Mouse (Mus musculus): ENCODE data around the gene Macf1. TPM values are rescaled to one million over a fixed set of nuclear protein-coding genes. Genes with fewer than 3 reads are reported as not detected.

Macf1 gene
- polyA plus RNA-seq, 1 experiment from 2014 or later: 41.2 TPM

- Histone ChIP-seq H3K27me3 (no peaks in the 10 kb centered on the region), H3K9ac (no peak overlapping the region), H3K9me3 (replicated peaks) (no peaks in the 10 kb centered on the region), H3K4me2 (no peak overlapping the region), H3K27ac (no peak overlapping the region), H3K4me1 (peaks cover 26% of the 10 kb centered on the region), H3K4me3 (replicated peaks) (no peak overlapping the region), H3K36me3 (no peaks in the 10 kb centered on the region)
- WGBS: 90% methylated on average over 4 of the region's 4 CpGs
- ATAC-seq (replicated peaks; ENCODE audit: low FRiP score): no peak
Measured at GRCm38 (mm10) chr4:123560896-123561295, 123.3 kb downstream of the Macf1 start.

GRCm38 (mm10) chr4:123558496-123558895 is 125.7 kb downstream of the Macf1 start:
- 90% methylated on average over 2 of the region's 2 CpGs for WGBS
- Histone ChIP-seq H3K36me3 (no peaks in the 10 kb centered on the region), H3K4me3 (replicated peaks) (no peak overlapping the region), H3K4me1 (peaks cover 3% of the 10 kb centered on the region; the same call in 1 of the 2 replicates), H3K27ac (no peak overlapping the region), H3K9me3 (replicated peaks) (no peaks in the 10 kb centered on the region), H3K27me3 (no peaks in the 10 kb centered on the region), H3K4me2 (no peak overlapping the region), H3K9ac (no peak overlapping the region)
- no peak for ATAC-seq (replicated peaks; ENCODE audit: low FRiP score)

- no peak overlapping the region for H3K4me3 ChIP-seq (replicated peaks)
- H3K27ac ChIP-seq: no peak overlapping the region
- no peak overlapping the region for H3K4me2 ChIP-seq
- H3K9ac ChIP-seq: no peak overlapping the region
- H3K9me3 ChIP-seq (replicated peaks): no peaks in the 10 kb centered on the region
- no peaks in the 10 kb centered on the region for H3K36me3 ChIP-seq
- H3K4me1 ChIP-seq: peaks cover 4% of the 10 kb centered on the region; the same call in 1 of the 2 replicates
- ATAC-seq (replicated peaks; ENCODE audit: low FRiP score): no peak
- H3K27me3 ChIP-seq: no peaks in the 10 kb centered on the region
Measured at GRCm38 (mm10) chr4:123555251-123555650, 128.9 kb downstream of the Macf1 start.

- Histone ChIP-seq H3K9ac (no peak overlapping the region), H3K27ac (no peak overlapping the region), H3K4me3 (replicated peaks) (no peak overlapping the region), H3K27me3 (no peaks in the 10 kb centered on the region), H3K4me1 (peaks cover 4% of the 10 kb centered on the region; the same call in 1 of the 2 replicates), H3K36me3 (0 out of 2 replicates have a peak, but pooled peaks cover 8% of the 10 kb centered on the region), H3K9me3 (replicated peaks) (no peaks in the 10 kb centered on the region), H3K4me2 (no peak overlapping the region)
- no peak for ATAC-seq (replicated peaks; ENCODE audit: low FRiP score)
- 48% methylated on average over 3 of the region's 3 CpGs for WGBS
Measured at GRCm38 (mm10) chr4:123552689-123553088, 131.5 kb downstream of the Macf1 start.

- H3K4me1 ChIP-seq: peaks cover 4% of the 10 kb centered on the region; the same call in 1 of the 2 replicates
- no peak overlapping the region for H3K9ac ChIP-seq
- H3K4me2 ChIP-seq: no peak overlapping the region
- 92% methylated on average over 3 of the region's 3 CpGs for WGBS
- H3K9me3 ChIP-seq (replicated peaks): no peaks in the 10 kb centered on the region
- H3K27me3 ChIP-seq: no peaks in the 10 kb centered on the region
- no peak overlapping the region for H3K4me3 ChIP-seq (replicated peaks)
- peaks cover 12% of the 10 kb centered on the region; the same call in 1 of the 2 replicates for H3K36me3 ChIP-seq
- no peak for ATAC-seq (replicated peaks; ENCODE audit: low FRiP score)
- H3K27ac ChIP-seq: no peak overlapping the region
Measured at GRCm38 (mm10) chr4:123548317-123548716, 135.8 kb downstream of the Macf1 start.

GRCm38 (mm10) chr4:123543691-123544090 is 140.5 kb downstream of the Macf1 start:
- Histone ChIP-seq H3K9me3 (replicated peaks) (no peaks in the 10 kb centered on the region), H3K27me3 (no peaks in the 10 kb centered on the region), H3K27ac (no peak overlapping the region), H3K36me3 (peaks cover 19% of the 10 kb centered on the region; the same call in 1 of the 2 replicates), H3K4me1 (peaks cover 3% of the 10 kb centered on the region; the same call in 1 of the 2 replicates), H3K4me3 (replicated peaks) (no peak overlapping the region), H3K9ac (no peak overlapping the region), H3K4me2 (no peak overlapping the region)
- no peak for ATAC-seq (replicated peaks; ENCODE audit: low FRiP score)

- 0 out of 2 replicates have a peak, but pooled peaks have one; percentile 33 for ATAC-seq (replicated peaks; ENCODE audit: low FRiP score)
- WGBS: 33% methylated on average over 1 of the region's 1 CpGs
- Histone ChIP-seq H3K4me3 (replicated peaks) (no peak overlapping the region), H3K27me3 (no peaks in the 10 kb centered on the region), H3K9ac (no peak overlapping the region), H3K27ac (no peak overlapping the region), H3K4me2 (no peak overlapping the region), H3K36me3 (peaks cover 19% of the 10 kb centered on the region), H3K9me3 (replicated peaks) (no peaks in the 10 kb centered on the region), H3K4me1 (0 out of 2 replicates have a peak, but pooled peaks cover 2% of the 10 kb centered on the region)
Measured at GRCm38 (mm10) chr4:123535271-123535670, 148.9 kb downstream of the Macf1 start.

GRCm38 (mm10) chr4:123532001-123532400 is 152.2 kb downstream of the Macf1 start:
- no peak overlapping the region for H3K4me3 ChIP-seq (replicated peaks)
- H3K9me3 ChIP-seq (replicated peaks): no peaks in the 10 kb centered on the region
- peaks cover 24% of the 10 kb centered on the region for H3K4me1 ChIP-seq
- H3K4me2 ChIP-seq: no peak overlapping the region
- H3K27me3 ChIP-seq: no peaks in the 10 kb centered on the region
- H3K9ac ChIP-seq: no peak overlapping the region
- no peak overlapping the region for H3K27ac ChIP-seq
- ATAC-seq (replicated peaks; ENCODE audit: low FRiP score): no peak
- 49% methylated on average over 3 of the region's 3 CpGs for WGBS
- peaks cover 3% of the 10 kb centered on the region; the same call in 1 of the 2 replicates for H3K36me3 ChIP-seq

- Histone ChIP-seq H3K36me3 (peaks cover 1% of the 10 kb centered on the region; the same call in 1 of the 2 replicates), H3K4me1 (peaks cover 32% of the 10 kb centered on the region), H3K9ac (no peak overlapping the region), H3K4me3 (replicated peaks) (no peak overlapping the region), H3K4me2 (no peak overlapping the region), H3K27me3 (no peaks in the 10 kb centered on the region), H3K27ac (no peak overlapping the region), H3K9me3 (replicated peaks) (no peaks in the 10 kb centered on the region)
- 73% methylated on average over 6 of the region's 6 CpGs for WGBS
- ATAC-seq (replicated peaks; ENCODE audit: low FRiP score): no peak
Measured at GRCm38 (mm10) chr4:123530976-123531375, 153.2 kb downstream of the Macf1 start.

GRCm38 (mm10) chr4:123529230-123529629 is 154.9 kb downstream of the Macf1 start:
- 50% methylated on average over 6 of the region's 6 CpGs for WGBS
- no peak overlapping the region for H3K9ac ChIP-seq
- H3K36me3 ChIP-seq: no peaks in the 10 kb centered on the region
- H3K4me3 ChIP-seq (replicated peaks): no peak overlapping the region
- no peaks in the 10 kb centered on the region for H3K27me3 ChIP-seq
- H3K4me2 ChIP-seq: no peak overlapping the region
- H3K9me3 ChIP-seq (replicated peaks): no peaks in the 10 kb centered on the region
- H3K27ac ChIP-seq: 0 out of 2 replicates have a peak overlapping the region, but pooled peaks have one; percentile 22
- H3K4me1 ChIP-seq: peaks cover 32% of the 10 kb centered on the region
- no peak for ATAC-seq (replicated peaks; ENCODE audit: low FRiP score)

GRCm38 (mm10) chr4:123527607-123528010 is 156.6 kb downstream of the Macf1 start:
- Histone ChIP-seq H3K36me3 (no peaks in the 10 kb centered on the region), H3K9ac (peak overlapping the region; percentile 29; the same call in 1 of the 2 replicates), H3K4me2 (peak overlapping the region; percentile 55), H3K9me3 (replicated peaks) (no peaks in the 10 kb centered on the region), H3K27me3 (no peaks in the 10 kb centered on the region), H3K27ac (peak overlapping the region; percentile 49), H3K4me3 (replicated peaks) (peak overlapping the region; percentile 28), H3K4me1 (peaks cover 44% of the 10 kb centered on the region)
- peak; percentile 75 for ATAC-seq (replicated peaks; ENCODE audit: low FRiP score)
- 8% methylated on average over 8 of the region's 8 CpGs for WGBS

- H3K4me1 ChIP-seq: peaks cover 44% of the 10 kb centered on the region
- peak overlapping the region; percentile 55 for H3K4me2 ChIP-seq
- 25% methylated on average over 10 of the region's 10 CpGs for WGBS
- no peaks in the 10 kb centered on the region for H3K27me3 ChIP-seq
- H3K36me3 ChIP-seq: no peaks in the 10 kb centered on the region
- no peak for ATAC-seq (replicated peaks; ENCODE audit: low FRiP score)
- no peaks in the 10 kb centered on the region for H3K9me3 ChIP-seq (replicated peaks)
- H3K9ac ChIP-seq: 0 out of 2 replicates have a peak overlapping the region, but pooled peaks have one; percentile 29
- peak overlapping the region; percentile 28 for H3K4me3 ChIP-seq (replicated peaks)
- H3K27ac ChIP-seq: peak overlapping the region; percentile 49; the same call in 1 of the 2 replicates
Measured at GRCm38 (mm10) chr4:123526779-123527280, 157.3 kb downstream of the Macf1 start.

- ATAC-seq (replicated peaks; ENCODE audit: low FRiP score): no peak
- peaks cover 38% of the 10 kb centered on the region for H3K4me1 ChIP-seq
Measured at GRCm38 (mm10) chr4:123524746-123525145, 159.4 kb downstream of the Macf1 start.

More at GRCm38 (mm10) chr4:123524746-123525145, 159.4 kb downstream of the Macf1 start:
- H3K4me3 ChIP-seq (replicated peaks): no peak overlapping the region
- H3K9ac ChIP-seq: no peak overlapping the region
- no peaks in the 10 kb centered on the region for H3K27me3 ChIP-seq
- 85% methylated on average over 5 of the region's 5 CpGs for WGBS
- no peaks in the 10 kb centered on the region for H3K36me3 ChIP-seq
- no peak overlapping the region for H3K4me2 ChIP-seq
- no peak overlapping the region for H3K27ac ChIP-seq
- H3K9me3 ChIP-seq (replicated peaks): no peaks in the 10 kb centered on the region

Measured in kidney, embryonic 15.5 days (tissue).